Mouse (Mus musculus): ENCODE data around the gene Bbs9.
"Not testable (repeated sequence)": the region's sequence is repeated elsewhere in the genome, so short reads cannot be mapped to it uniquely, and the experiment has no call there.

Gene Bbs9

GRCm38 (mm10) chr9:22809621-22810126 is 334.2 kb downstream of the Bbs9 start:
- DNase-seq, result no peak

DNA sequence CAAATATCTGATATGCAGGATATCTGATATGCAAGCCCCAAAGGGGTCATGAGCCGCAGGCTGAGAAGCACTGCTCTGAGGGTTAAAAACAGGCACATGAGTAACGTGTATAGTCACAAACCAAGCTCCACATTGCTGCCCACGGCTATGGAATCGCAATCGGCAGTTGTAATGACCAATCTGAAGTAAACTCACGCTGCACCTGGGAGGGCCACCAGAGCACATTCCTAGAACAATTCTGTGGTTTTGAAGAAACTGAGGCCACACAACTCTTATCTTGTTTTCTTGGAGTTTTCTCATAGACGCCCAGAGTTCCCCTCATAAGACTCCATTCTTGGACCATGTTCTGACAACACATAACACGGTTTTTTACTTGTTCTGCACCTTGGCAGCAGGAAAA is 334.9 kb downstream of the Bbs9 start:
- DNase-seq, result no peak

- DNase-seq, result no peak
These were observed 336.4 kb downstream of the Bbs9 start for GRCm38 (mm10) chr9:22811931-22812330.

DNA sequence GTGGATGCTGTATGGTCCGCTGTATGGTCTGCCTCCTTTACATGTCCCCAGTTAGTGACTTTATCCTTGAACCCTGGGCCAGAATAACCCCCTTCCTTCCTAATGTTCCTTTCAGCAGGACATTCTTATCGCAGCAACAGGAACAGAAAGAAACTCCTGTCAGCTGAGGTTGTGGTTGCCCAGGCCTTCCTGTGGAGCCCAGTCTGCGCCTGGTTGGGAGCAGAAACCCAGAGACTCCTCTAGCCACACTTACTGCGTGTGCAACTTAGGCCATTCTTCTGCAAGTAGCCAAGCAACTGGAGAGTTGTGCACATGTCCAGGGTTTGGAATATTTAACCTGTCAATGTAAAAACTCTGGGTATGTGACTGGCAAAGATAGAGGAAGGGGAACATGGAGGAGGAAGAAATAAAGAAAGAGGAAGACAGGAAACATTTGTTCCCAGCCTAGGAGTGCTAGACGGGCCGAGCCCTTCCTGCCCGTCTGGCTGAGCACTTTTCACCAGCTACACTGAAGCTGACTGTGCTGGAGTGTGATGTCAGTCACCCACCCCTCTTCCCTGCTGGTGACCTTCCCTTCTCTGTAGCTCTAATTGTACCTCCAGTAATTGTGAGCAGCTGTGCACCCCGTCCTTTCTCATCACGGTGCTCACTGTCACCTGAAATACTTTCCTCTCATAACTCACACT is 339.0 kb downstream of the Bbs9 start:
- DNase-seq, result no peak

DNA sequence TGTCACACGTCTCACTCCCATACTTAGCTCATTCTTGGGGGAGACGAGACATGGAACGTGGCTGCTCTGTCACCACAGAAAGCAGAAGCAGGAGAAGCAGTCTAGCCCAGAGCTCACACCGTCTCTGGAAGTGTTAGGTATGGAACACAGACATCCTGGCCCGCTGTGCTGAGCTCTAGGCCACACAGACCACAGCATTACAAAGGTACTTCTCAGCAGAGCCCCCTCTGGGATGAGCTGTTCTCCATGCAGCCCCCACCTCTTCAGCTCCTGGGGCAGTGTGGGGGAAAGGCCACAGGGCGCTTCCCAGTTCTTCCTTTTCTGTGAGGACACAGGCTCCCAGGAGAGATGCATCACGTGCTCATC is 339.6 kb downstream of the Bbs9 start:
- no peak for DNase-seq

- DNase-seq, result no peak
These were observed 344.0 kb downstream of the Bbs9 start for GRCm38 (mm10) chr9:22819539-22819938.

- no peak for DNase-seq
These were observed 345.2 kb downstream of the Bbs9 start for GRCm38 (mm10) chr9:22820646-22821185.

GRCm38 (mm10) chr9:22822770-22823169 is 347.3 kb downstream of the Bbs9 start:
- no peak for DNase-seq

DNA sequence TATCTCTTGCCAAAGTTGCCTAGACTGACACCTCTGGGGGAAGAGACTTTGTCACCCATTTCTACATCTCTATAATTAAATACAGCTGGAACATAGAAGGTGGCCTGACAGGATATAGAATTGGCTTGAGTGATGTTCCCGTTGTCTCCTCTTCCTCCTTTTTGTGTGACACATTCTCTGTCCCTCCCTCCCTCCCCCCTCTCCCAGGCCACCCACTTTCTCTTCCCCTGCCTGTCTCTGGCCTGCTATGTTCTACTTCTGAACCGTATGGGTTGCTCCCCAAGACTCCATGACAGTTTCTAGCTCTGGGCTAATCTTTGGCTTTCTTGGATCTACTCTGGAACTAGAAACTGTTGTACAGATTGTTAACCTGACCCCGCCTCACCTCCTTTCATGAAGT is 348.3 kb downstream of the Bbs9 start:
- no peak for DNase-seq

DNA sequence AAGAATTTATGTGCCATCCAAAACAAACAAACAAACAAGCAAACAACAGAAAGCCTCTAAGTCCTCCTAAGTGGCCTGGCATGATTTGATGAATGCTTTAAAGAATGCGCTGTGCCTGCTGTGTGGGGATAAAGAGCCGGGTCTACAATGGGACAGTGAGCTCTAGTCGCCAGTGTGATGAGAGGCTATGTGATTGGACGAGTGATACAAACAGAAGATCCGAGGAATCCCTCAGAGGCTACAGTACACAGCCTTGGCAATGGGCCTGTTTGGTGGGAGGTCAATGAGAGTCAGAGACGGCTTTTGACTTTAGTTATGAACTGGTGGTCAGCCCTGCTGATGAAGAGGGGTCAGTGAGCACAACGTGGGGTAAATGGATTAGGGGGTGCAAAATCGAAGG is 349.4 kb downstream of the Bbs9 start:
- no peak for DNase-seq

DNA sequence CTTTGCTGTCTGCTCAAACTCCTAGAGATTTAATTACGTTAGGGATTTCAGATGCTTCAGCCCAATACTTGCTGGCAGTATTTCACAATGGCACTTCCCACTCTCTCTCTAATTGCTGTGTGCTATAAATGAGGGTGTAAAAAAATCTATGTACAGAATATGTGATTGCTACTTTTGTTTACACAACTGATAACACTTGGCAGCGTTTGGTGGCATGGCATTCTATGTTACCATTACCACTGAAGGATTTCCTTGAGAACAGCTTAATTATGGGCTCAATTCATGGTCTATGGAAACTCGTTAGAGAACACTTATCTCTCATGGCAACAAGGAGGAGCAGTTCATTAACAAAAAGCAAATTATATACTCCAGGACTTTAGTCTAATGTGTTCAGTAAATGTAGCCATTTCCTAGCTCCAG is 351.1 kb downstream of the Bbs9 start:
- DNase-seq, result no peak

DNA sequence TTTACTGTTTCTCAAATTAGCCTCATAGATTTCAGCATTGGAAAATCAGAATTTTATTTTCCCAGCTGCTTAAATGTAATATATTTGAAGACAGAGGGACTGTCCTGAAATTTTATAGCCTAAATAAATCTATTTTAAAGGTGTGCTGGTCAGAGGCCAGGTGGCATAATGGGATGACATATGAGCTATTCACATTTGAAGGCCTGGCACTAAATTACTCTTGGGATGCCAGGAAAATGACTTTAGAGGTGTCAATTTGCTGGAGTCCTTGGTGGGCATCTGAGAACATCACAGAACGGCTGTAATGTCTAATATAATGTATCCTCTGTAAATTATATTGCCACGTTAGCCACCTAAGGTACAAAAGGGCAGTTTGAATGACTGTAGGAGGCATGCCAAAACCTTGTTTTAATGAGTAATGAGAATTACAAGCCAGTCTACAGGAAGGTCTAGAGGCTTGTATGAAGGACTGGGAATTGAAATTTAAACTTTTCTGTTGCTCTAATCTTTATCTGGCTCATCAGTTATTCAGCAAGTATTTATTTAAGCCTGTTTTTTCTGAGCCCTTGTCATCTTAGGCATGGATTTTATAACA is 351.8 kb downstream of the Bbs9 start:
- DNase-seq, result no peak

DNA sequence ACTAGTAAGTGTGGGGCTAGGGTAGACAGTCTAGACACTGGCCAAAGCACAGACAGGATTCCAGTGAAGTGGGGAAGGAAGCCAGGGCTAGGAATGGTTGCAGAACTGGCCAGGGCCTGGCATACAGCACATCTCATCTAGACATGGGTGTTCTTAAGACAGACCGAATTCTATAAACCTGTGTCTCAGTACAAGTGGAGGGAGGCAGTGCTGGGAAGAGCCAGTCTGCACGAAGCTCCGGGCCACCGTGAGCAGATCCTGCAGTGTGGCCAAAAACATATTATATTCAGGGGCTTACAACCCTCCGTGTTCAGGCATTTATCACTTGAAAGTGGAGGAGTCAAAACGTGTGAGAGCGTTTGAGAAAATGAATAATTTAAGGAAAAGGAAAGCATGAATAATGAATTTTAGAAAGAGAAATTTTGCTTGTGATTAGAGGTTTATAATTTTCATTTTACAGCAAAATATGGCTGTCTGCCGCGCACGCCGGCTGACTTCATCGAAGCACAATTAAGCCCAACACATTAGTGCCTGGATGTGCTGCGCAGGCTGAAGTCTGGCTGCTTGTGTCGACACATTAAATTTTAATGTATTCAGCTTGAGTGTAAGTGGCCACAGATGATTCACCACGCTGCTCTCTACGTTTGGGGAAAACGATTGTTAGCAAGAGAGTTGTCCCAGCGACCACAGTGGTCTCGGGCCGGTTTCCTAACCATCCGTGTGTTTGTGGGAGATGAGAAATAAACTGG is 353.9 kb downstream of the Bbs9 start:
- DNase-seq, result no peak

- no peak for DNase-seq
These were observed 359.5 kb downstream of the Bbs9 start for GRCm38 (mm10) chr9:22834994-22835512.

- no peak for DNase-seq
These were observed 361.5 kb downstream of the Bbs9 start for GRCm38 (mm10) chr9:22837000-22837399.

DNA sequence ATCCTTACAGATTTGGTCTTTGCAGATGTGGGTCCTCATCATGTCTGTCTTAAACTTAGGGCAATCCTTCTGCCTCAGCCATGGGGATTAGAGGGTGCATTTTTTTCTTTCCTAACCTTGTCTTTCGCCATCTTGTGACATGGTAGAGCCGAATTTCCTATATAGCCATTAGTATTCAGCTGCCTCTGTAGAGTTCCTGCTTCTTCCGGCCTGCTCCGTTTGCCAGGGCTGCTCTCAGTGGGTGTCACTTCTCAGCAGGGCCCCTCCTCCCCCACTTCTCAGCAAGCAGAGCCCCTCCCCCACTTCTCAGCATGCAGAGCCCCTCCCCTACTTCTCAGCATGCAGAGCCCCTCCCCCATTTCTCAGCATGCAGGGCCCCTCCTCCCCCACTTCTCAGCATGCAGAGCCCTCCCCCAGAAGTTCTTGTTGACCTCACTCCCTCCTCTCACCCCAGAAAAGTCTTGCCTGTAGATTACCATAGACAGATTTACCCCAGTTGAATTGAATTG is 362.2 kb downstream of the Bbs9 start:
- no peak for DNase-seq

- DNase-seq, result no peak
These were observed 370.5 kb downstream of the Bbs9 start for GRCm38 (mm10) chr9:22846048-22846447.

DNA sequence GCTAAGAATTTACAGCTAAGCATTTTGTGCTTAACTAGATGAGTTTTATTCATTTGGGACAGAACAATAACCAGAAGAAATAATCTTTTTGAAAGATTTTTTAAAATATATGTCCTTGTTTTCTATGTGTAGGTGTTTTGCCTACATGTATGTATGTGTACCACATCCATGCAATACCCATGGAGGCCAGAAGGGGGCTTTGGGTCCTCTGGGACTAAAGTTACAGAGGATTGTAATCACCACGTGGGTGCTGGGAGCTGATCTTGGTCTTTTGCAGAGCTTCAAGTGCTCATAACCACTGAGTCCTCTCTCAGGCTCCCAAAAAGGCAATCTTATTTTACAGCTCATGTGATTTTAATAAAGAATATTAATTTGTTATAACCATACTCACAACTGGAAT is 371.3 kb downstream of the Bbs9 start:
- DNase-seq, result no peak

DNA sequence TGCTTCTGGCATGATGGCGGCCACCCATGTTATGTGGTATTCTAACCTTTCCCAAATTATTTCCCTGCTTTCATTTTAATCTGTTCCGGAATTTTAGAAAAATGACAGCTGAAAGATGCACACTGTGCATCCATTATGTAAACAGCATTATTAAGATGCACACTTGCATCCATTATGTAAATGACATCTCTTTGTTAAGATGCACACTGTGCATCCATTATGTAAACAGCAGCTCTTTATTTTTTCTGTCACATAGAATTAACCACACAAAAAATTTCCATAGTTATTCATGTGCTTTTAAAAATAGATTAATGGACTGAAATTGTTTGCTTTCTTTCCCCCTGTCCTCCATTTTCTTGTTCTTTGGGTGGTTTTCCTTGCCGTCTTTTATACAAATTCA is 373.3 kb downstream of the Bbs9 start:
- no peak for DNase-seq

- no peak for DNase-seq
These were observed 373.7 kb downstream of the Bbs9 start for GRCm38 (mm10) chr9:22849212-22849611.

- DNase-seq, result not testable (repeated sequence)
These were observed 393.6 kb downstream of the Bbs9 start for GRCm38 (mm10) chr9:22869147-22869546.

DNA sequence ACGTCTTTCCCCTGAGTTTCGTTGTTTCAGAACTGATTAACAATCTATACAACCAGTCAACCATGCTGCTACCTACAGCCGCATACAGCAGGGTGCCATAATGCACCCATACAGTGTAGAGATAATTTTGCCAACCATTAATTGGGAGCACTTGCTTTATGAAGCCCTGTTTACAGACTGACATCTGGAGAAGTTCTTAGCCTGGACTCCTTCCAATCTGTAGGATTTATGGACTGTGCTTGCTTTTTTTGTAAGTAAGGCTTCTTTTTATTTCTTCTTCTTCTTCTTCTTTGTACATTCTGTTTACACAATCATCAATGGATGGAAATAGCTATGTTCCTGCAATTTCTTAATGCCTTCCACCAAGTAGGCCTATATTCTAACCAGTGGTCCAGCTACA is 395.1 kb downstream of the Bbs9 start:
- DNase-seq, result no peak

DNA sequence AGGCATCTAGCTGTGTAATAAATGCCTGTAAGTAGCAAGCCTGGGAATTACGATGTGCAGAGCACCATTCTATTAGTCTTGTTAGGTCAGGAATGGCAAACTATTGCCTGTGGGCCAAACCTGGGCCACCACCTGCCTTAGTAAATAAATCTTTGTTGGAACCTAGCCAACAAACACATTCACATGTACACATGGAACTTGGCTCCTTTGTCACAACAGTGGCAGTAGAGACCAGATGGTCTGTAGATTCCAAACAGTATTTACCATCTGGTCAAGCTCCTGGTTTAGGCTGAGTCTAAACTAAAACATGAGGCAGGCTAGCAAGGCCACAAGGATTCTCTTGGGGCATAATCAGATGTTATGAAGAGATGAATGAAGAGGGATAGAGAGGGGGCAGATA is 399.7 kb downstream of the Bbs9 start:
- DNase-seq, result no peak

All from lung, adult 18-20 months (tissue).